Mouse (Mus musculus): ENCODE results near the gene Moxd2. TPM values are rescaled to one million over a fixed set of nuclear protein-coding genes. Genes with fewer than 3 reads are reported as not detected.

Moxd2 gene
- total RNA-seq (2021), result not detected in 2 replicates
- long read RNA-seq, experiment 1, result 0 reads
- long read RNA-seq, experiment 2, result 0 reads

- DNase-seq, result no peak
These were observed at the start of gene Moxd2 for GRCm38 (mm10) chr6:40887394-40887793. Gene Moxd2, minus strand, starts transcription at chr6:40887494.

GRCm38 (mm10) chr6:40919954-40920353, 32.7 kb upstream of the Moxd2 start:
- DNase-seq, result no peak

- no peak for DNase-seq
These were observed 13.0 kb upstream of the Moxd2 start, which contains the start of gene Prss58 for GRCm38 (mm10) chr6:40900287-40900686. Gene Prss58, minus strand, starts transcription at chr6:40900387.

- DNase-seq, result no peak
These were observed 7.4 kb upstream of the Moxd2 start for GRCm38 (mm10) chr6:40894716-40895115.

GRCm38 (mm10) chr6:40893577-40893976, 6.3 kb upstream of the Moxd2 start:
- DNase-seq, result peak; percentile 60

GRCm38 (mm10) chr6:40891754-40892153, 4.5 kb upstream of the Moxd2 start:
- DNase-seq, result no peak

- DNase-seq, result no peak
These were observed 3.7 kb upstream of the Moxd2 start for GRCm38 (mm10) chr6:40890973-40891372.

- no peak for DNase-seq
These were observed 42.0 kb downstream of the Moxd2 start for GRCm38 (mm10) chr6:40845283-40845682.

Other genes with a start within 250 kb of the Moxd2 start
- gene Prss58, start 12.9 kb upstream of the Moxd2 start, total RNA-seq (2021), result not detected in 2 replicates
- not detected in 2 replicates for gene 1700074P13Rik, start 53.1 kb upstream of the Moxd2 start, total RNA-seq (2021)
- gene Gm4744, start 64.4 kb upstream of the Moxd2 start, total RNA-seq (2021), result not detected in 2 replicates
- gene 1810009J06Rik, start 77.3 kb upstream of the Moxd2 start, total RNA-seq (2021), result not detected in 2 replicates
- not detected in 2 replicates for gene Gm2663, start 112.0 kb upstream of the Moxd2 start, total RNA-seq (2021)
- gene 2210010C04Rik, start 148.0 kb upstream of the Moxd2 start, total RNA-seq (2021), result not detected in 2 replicates

Measured in adrenal gland, postnatal 14 days (tissue).